Mouse (Mus musculus): ENCODE measurements around the gene Paics. TPM values are rescaled to one million over a fixed set of nuclear protein-coding genes. Genes with fewer than 3 reads are reported as not detected.
A peak's percentile ranks its signal among the peaks of the same experiment; 100 is the strongest.

The Paics gene
- total and polyA plus RNA-seq, 3 experiments, result 78.3 to 158 (median 140) TPM

GRCm38 (mm10) chr5:76954271-76954900 lies 3.3 kb downstream of the Paics start:
- Histone ChIP-seq H3K4me3 (no peak overlapping the region), H3K27ac (no peak overlapping the region), H3K9ac (ENCODE audit: low read depth, low read length) (no peak overlapping the region), H3K4me1 (ENCODE audit: control insufficient read depth, insufficient read depth, low read length) (peaks cover 10% of the 10 kb centered on the region), H3K79me2 (replicated peaks; ENCODE audit: control insufficient read depth, insufficient read depth, low read length) (peaks cover 2% of the 10 kb centered on the region), H3K36me3 (ENCODE audit: control insufficient read depth, insufficient read depth, low read length) (peaks cover 25% of the 10 kb centered on the region), H3K27me3 (ENCODE audit: control insufficient read depth, insufficient read depth, low read length) (no peaks in the 10 kb centered on the region)
- no peak for DNase-seq
- intact Hi-C loops (cut with DNase I), result no loop called here
- TF ChIP-seq CTCF (IDR thresholded peaks at IDR 0.05), result no peak
- TF ChIP-seq POLR2A (IDR thresholded peaks at IDR 0.05; ENCODE audit: insufficient read depth, low read depth, low read length), result no peak
- no peak for TF ChIP-seq EP300 (IDR thresholded peaks at IDR 0.05; ENCODE audit: insufficient read depth, low read depth, low read length)
- 47% methylated on average over 6 of the region's 6 CpGs for WGBS

GRCm38 (mm10) chr5:76955474-76955873 lies 4.4 kb downstream of the Paics start:
- 55% methylated on average over 4 of the region's 4 CpGs for WGBS
- Histone ChIP-seq H3K27ac (no peak overlapping the region), H3K9ac (ENCODE audit: low read depth, low read length) (no peak overlapping the region)

DNA sequence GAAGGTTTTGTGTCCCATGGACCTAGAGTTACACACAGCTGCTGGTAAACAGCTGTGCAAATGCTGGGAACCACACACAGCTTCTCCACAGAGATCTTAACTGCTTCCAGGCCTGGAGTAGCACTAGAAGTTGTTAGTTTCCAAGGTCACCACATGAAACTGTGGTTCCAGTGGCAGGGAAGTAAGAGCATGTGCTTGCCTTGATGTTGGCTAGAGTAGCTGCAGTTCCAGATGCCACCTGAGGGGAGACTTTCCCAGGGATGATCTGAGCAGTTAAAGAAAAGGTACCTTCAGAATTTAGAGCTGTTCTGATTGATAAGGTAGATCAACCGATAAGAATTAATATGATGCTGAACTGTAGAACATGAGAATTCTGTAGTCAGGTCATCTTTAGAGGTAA lies 6.8 kb downstream of the Paics start:
- Histone ChIP-seq H3K4me1 (ENCODE audit: control insufficient read depth, insufficient read depth, low read length) (peaks cover 8% of the 10 kb centered on the region), H3K27me3 (ENCODE audit: control insufficient read depth, insufficient read depth, low read length) (no peaks in the 10 kb centered on the region), H3K4me3 (no peak overlapping the region), H3K36me3 (ENCODE audit: control insufficient read depth, insufficient read depth, low read length) (peaks cover 28% of the 10 kb centered on the region), H3K79me2 (replicated peaks; ENCODE audit: control insufficient read depth, insufficient read depth, low read length) (peaks cover 2% of the 10 kb centered on the region), H3K27ac (no peak overlapping the region), H3K9ac (ENCODE audit: low read depth, low read length) (no peak overlapping the region)
- 94% methylated on average over 1 of the region's 1 CpGs for WGBS
- intact Hi-C loops (cut with DNase I), result no loop called here
- no peak for DNase-seq
- TF ChIP-seq EP300 (IDR thresholded peaks at IDR 0.05; ENCODE audit: insufficient read depth, low read depth, low read length) (no peak), POLR2A (IDR thresholded peaks at IDR 0.05; ENCODE audit: insufficient read depth, low read depth, low read length) (no peak), CTCF (IDR thresholded peaks at IDR 0.05) (peak; percentile 41)

More at GRCm38 (mm10) chr5:76955474-76955873, 4.4 kb downstream of the Paics start:
- DNase-seq, result no peak
- Histone ChIP-seq H3K79me2 (replicated peaks; ENCODE audit: control insufficient read depth, insufficient read depth, low read length) (peaks cover 2% of the 10 kb centered on the region), H3K4me3 (no peak overlapping the region), H3K4me1 (ENCODE audit: control insufficient read depth, insufficient read depth, low read length) (peaks cover 10% of the 10 kb centered on the region), H3K27me3 (ENCODE audit: control insufficient read depth, insufficient read depth, low read length) (no peaks in the 10 kb centered on the region), H3K36me3 (ENCODE audit: control insufficient read depth, insufficient read depth, low read length) (peaks cover 27% of the 10 kb centered on the region)
- TF ChIP-seq CTCF (IDR thresholded peaks at IDR 0.05) (no peak), POLR2A (IDR thresholded peaks at IDR 0.05; ENCODE audit: insufficient read depth, low read depth, low read length) (no peak), EP300 (IDR thresholded peaks at IDR 0.05; ENCODE audit: insufficient read depth, low read depth, low read length) (no peak)
- intact Hi-C loops (cut with DNase I), result no loop called here

DNA sequence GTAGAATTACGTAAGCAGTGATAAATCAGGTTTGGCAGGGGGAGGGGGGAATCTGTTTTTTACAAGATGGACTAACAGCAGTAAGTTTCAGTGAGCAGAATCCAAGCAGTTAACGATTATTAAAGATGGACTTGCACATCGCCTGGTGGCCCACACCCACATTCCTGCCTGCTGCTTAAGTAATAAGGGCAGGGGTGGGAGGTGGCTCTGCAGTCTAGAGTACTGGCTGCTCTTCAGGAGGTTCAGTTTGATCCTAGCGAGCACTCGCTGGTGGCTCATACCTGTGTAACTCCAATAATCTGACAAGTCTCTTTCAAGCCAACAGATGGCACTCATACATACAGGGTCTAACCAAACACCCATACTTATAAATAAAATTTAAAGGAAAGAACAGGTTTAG lies 8.5 kb downstream of the Paics start:
- H3K4me3 ChIP-seq, result no peak overlapping the region
- H3K36me3 ChIP-seq (ENCODE audit: control insufficient read depth, insufficient read depth, low read length), result peaks cover 24% of the 10 kb centered on the region
- peaks cover 4% of the 10 kb centered on the region; the same call in 1 of the 2 replicates for H3K4me1 ChIP-seq (ENCODE audit: control insufficient read depth, insufficient read depth, low read length)
- peaks cover 2% of the 10 kb centered on the region for H3K79me2 ChIP-seq (replicated peaks; ENCODE audit: control insufficient read depth, insufficient read depth, low read length)
- no peak for TF ChIP-seq CTCF (IDR thresholded peaks at IDR 0.05)
- TF ChIP-seq POLR2A (IDR thresholded peaks at IDR 0.05; ENCODE audit: insufficient read depth, low read depth, low read length), result no peak
- TF ChIP-seq EP300 (IDR thresholded peaks at IDR 0.05; ENCODE audit: insufficient read depth, low read depth, low read length), result no peak
- no peak overlapping the region for H3K27ac ChIP-seq
- no peaks in the 10 kb centered on the region for H3K27me3 ChIP-seq (ENCODE audit: control insufficient read depth, insufficient read depth, low read length)
- no peak for DNase-seq
- intact Hi-C loops (cut with DNase I), result no loop called here
- H3K9ac ChIP-seq (ENCODE audit: low read depth, low read length), result no peak overlapping the region
- WGBS, result 74% methylated on average over 5 of the region's 5 CpGs

DNA sequence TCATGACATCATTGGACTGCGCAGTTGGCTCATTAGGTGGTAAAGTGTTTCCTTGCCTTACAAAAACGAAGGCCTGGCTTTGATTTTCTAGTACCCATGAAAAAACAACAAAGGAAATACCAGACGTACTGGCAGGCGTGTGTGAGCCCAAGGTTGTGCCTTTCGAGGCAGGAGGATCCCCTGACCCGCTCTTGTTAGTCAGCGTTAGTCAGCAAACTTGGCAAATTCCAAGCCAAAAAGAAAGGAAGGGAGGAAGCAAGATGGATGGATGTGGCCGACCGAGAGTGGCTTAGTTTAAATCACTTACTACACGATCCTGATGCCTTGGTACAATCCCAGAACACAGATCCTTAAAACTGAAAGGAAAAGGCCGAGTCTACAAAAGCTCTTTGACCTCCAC lies 11.4 kb downstream of the Paics start:
- Histone ChIP-seq H3K79me2 (replicated peaks; ENCODE audit: control insufficient read depth, insufficient read depth, low read length) (no peaks in the 10 kb centered on the region), H3K4me3 (no peak overlapping the region), H3K27me3 (ENCODE audit: control insufficient read depth, insufficient read depth, low read length) (no peaks in the 10 kb centered on the region), H3K27ac (no peak overlapping the region), H3K36me3 (ENCODE audit: control insufficient read depth, insufficient read depth, low read length) (peaks cover 17% of the 10 kb centered on the region), H3K4me1 (ENCODE audit: control insufficient read depth, insufficient read depth, low read length) (no peaks in the 10 kb centered on the region), H3K9ac (ENCODE audit: low read depth, low read length) (no peak overlapping the region)
- no peak for TF ChIP-seq CTCF (IDR thresholded peaks at IDR 0.05)
- no peak for TF ChIP-seq POLR2A (IDR thresholded peaks at IDR 0.05; ENCODE audit: insufficient read depth, low read depth, low read length)
- TF ChIP-seq EP300 (IDR thresholded peaks at IDR 0.05; ENCODE audit: insufficient read depth, low read depth, low read length), result no peak
- intact Hi-C loops (cut with DNase I), result no loop called here
- WGBS, result 73% methylated on average over 11 of the region's 11 CpGs
- no peak for DNase-seq

- Histone ChIP-seq H3K27me3 (ENCODE audit: control insufficient read depth, insufficient read depth, low read length) (no peaks in the 10 kb centered on the region), H3K27ac (no peak overlapping the region), H3K36me3 (ENCODE audit: control insufficient read depth, insufficient read depth, low read length) (peaks cover 10% of the 10 kb centered on the region), H3K79me2 (replicated peaks; ENCODE audit: control insufficient read depth, insufficient read depth, low read length) (no peaks in the 10 kb centered on the region), H3K4me1 (ENCODE audit: control insufficient read depth, insufficient read depth, low read length) (no peaks in the 10 kb centered on the region), H3K9ac (ENCODE audit: low read depth, low read length) (no peak overlapping the region), H3K4me3 (no peak overlapping the region)
- DNase-seq, result no peak
- WGBS, result 86% methylated on average over 3 of the region's 3 CpGs
- intact Hi-C loops (cut with DNase I), result no loop called here
- TF ChIP-seq CTCF (IDR thresholded peaks at IDR 0.05) (peak; percentile 51), EP300 (IDR thresholded peaks at IDR 0.05; ENCODE audit: insufficient read depth, low read depth, low read length) (no peak)
Measured at GRCm38 (mm10) chr5:76964651-76965050, 13.5 kb downstream of the Paics start.

Measured in heart, adult 2 months (tissue).